Mouse (Mus musculus): Measurements from ENCODE around the gene Chrm4. TPM values are rescaled to one million over a fixed set of nuclear protein-coding genes. Genes with fewer than 3 reads are reported as not detected.

The Chrm4 gene
- polyA plus RNA-seq, 1 experiment from 2014 or later, result 0.31 TPM

- Histone ChIP-seq H3K4me1 (peaks cover 44% of the 10 kb centered on the region), H3K27me3 (no peaks in the 10 kb centered on the region), H3K9ac (peak overlapping the region; percentile 36; the same call in 1 of the 2 replicates), H3K4me2 (peak overlapping the region; percentile 41), H3K9me3 (no peaks in the 10 kb centered on the region), H3K36me3 (replicated peaks) (no peaks in the 10 kb centered on the region), H3K4me3 (replicated peaks) (no peak overlapping the region), H3K27ac (peak overlapping the region; percentile 83)
- 74% methylated on average over 17 of the region's 17 CpGs for WGBS
- ATAC-seq (ENCODE audit: low FRiP score), result peak; percentile 21; the same call in 1 of the 2 replicates
These were observed 22.6 kb downstream of the Chrm4 start for GRCm38 (mm10) chr2:91949411-91950274.

- H3K9ac ChIP-seq, result peak overlapping the region; percentile 36; the same call in 1 of the 2 replicates
- H3K4me3 ChIP-seq (replicated peaks), result no peak overlapping the region
- peak overlapping the region; percentile 41 for H3K4me2 ChIP-seq
- WGBS, result 16% methylated on average over 15 of the region's 15 CpGs
- no peaks in the 10 kb centered on the region for H3K36me3 ChIP-seq (replicated peaks)
- ATAC-seq (ENCODE audit: low FRiP score), result peak; percentile 48
- no peaks in the 10 kb centered on the region for H3K9me3 ChIP-seq
- peaks cover 43% of the 10 kb centered on the region for H3K4me1 ChIP-seq
- peak overlapping the region; percentile 83 for H3K27ac ChIP-seq
- H3K27me3 ChIP-seq, result no peaks in the 10 kb centered on the region
These were observed 23.4 kb downstream of the Chrm4 start for GRCm38 (mm10) chr2:91950275-91951085.

- Histone ChIP-seq H3K4me2 (no peak overlapping the region), H3K36me3 (replicated peaks) (no peaks in the 10 kb centered on the region), H3K4me3 (replicated peaks) (no peak overlapping the region), H3K9ac (no peak overlapping the region), H3K27ac (no peak overlapping the region), H3K27me3 (no peaks in the 10 kb centered on the region), H3K4me1 (peaks cover 32% of the 10 kb centered on the region), H3K9me3 (no peaks in the 10 kb centered on the region)
- ATAC-seq (ENCODE audit: low FRiP score), result no peak
- 30% methylated on average over 5 of the region's 5 CpGs for WGBS
These were observed 26.8 kb downstream of the Chrm4 start for GRCm38 (mm10) chr2:91953825-91954224.

GRCm38 (mm10) chr2:91955121-91955591 is 28.1 kb downstream of the Chrm4 start:
- no peak for ATAC-seq (ENCODE audit: low FRiP score)
- 91% methylated on average over 4 of the region's 4 CpGs for WGBS
- Histone ChIP-seq H3K27ac (no peak overlapping the region), H3K9ac (no peak overlapping the region), H3K4me1 (peaks cover 32% of the 10 kb centered on the region), H3K4me3 (replicated peaks) (no peak overlapping the region), H3K9me3 (no peaks in the 10 kb centered on the region), H3K4me2 (no peak overlapping the region), H3K27me3 (no peaks in the 10 kb centered on the region), H3K36me3 (replicated peaks) (no peaks in the 10 kb centered on the region)

GRCm38 (mm10) chr2:91955875-91956274 is 28.8 kb downstream of the Chrm4 start:
- no peak overlapping the region for H3K4me3 ChIP-seq (replicated peaks)
- no peaks in the 10 kb centered on the region for H3K36me3 ChIP-seq (replicated peaks)
- H3K27ac ChIP-seq, result no peak overlapping the region
- no peak overlapping the region for H3K4me2 ChIP-seq
- H3K9ac ChIP-seq, result no peak overlapping the region
- no peak for ATAC-seq (ENCODE audit: low FRiP score)
- H3K27me3 ChIP-seq, result no peaks in the 10 kb centered on the region
- H3K9me3 ChIP-seq, result no peaks in the 10 kb centered on the region
- 85% methylated on average over 6 of the region's 6 CpGs for WGBS
- H3K4me1 ChIP-seq, result peaks cover 25% of the 10 kb centered on the region

GRCm38 (mm10) chr2:91957096-91957495 is 30.0 kb downstream of the Chrm4 start:
- Histone ChIP-seq H3K27me3 (no peaks in the 10 kb centered on the region), H3K9me3 (no peaks in the 10 kb centered on the region), H3K27ac (peak overlapping the region; percentile 68), H3K4me2 (no peak overlapping the region), H3K9ac (0 out of 2 replicates have a peak overlapping the region, but pooled peaks have one; percentile 21), H3K4me3 (replicated peaks) (no peak overlapping the region), H3K4me1 (peaks cover 30% of the 10 kb centered on the region), H3K36me3 (replicated peaks) (no peaks in the 10 kb centered on the region)
- peak; percentile 66 for ATAC-seq (ENCODE audit: low FRiP score)
- WGBS, result 49% methylated on average over 4 of the region's 4 CpGs

- H3K36me3 ChIP-seq (replicated peaks), result no peaks in the 10 kb centered on the region
- H3K9ac ChIP-seq, result peak overlapping the region; percentile 18; the same call in 1 of the 2 replicates
- H3K4me1 ChIP-seq, result peaks cover 38% of the 10 kb centered on the region
- no peak overlapping the region for H3K4me3 ChIP-seq (replicated peaks)
- H3K9me3 ChIP-seq, result no peaks in the 10 kb centered on the region
- no peaks in the 10 kb centered on the region for H3K27me3 ChIP-seq
- ATAC-seq (ENCODE audit: low FRiP score), result no peak
- no peak overlapping the region for H3K27ac ChIP-seq
- no peak overlapping the region for H3K4me2 ChIP-seq
- WGBS, result 87% methylated on average over 8 of the region's 8 CpGs
These were observed 31.0 kb downstream of the Chrm4 start for GRCm38 (mm10) chr2:91958049-91958448.

- Histone ChIP-seq H3K9ac (no peak overlapping the region), H3K36me3 (replicated peaks) (no peaks in the 10 kb centered on the region), H3K27ac (no peak overlapping the region), H3K4me1 (peaks cover 38% of the 10 kb centered on the region), H3K4me3 (replicated peaks) (no peak overlapping the region), H3K9me3 (no peaks in the 10 kb centered on the region), H3K4me2 (no peak overlapping the region), H3K27me3 (no peaks in the 10 kb centered on the region)
- 50% methylated on average over 10 of the region's 10 CpGs for WGBS
- no peak for ATAC-seq (ENCODE audit: low FRiP score)
These were observed 31.8 kb downstream of the Chrm4 start for GRCm38 (mm10) chr2:91958701-91959457.

- H3K4me1 ChIP-seq, result peaks cover 38% of the 10 kb centered on the region
- H3K4me3 ChIP-seq (replicated peaks), result no peak overlapping the region
- H3K9ac ChIP-seq, result no peak overlapping the region
- H3K9me3 ChIP-seq, result no peaks in the 10 kb centered on the region
- peaks cover 5% of the 10 kb centered on the region for H3K27me3 ChIP-seq
- H3K27ac ChIP-seq, result no peak overlapping the region
- H3K4me2 ChIP-seq, result no peak overlapping the region
- WGBS, result 83% methylated on average over 11 of the region's 11 CpGs
- no peak for ATAC-seq (ENCODE audit: low FRiP score)
- no peaks in the 10 kb centered on the region for H3K36me3 ChIP-seq (replicated peaks)
These were observed 32.7 kb downstream of the Chrm4 start for GRCm38 (mm10) chr2:91959544-91960410.

GRCm38 (mm10) chr2:91960459-91960858 is 33.4 kb downstream of the Chrm4 start:
- ATAC-seq (ENCODE audit: low FRiP score), result no peak
- H3K27ac ChIP-seq, result no peak overlapping the region
- no peak overlapping the region for H3K9ac ChIP-seq
- no peak overlapping the region for H3K4me3 ChIP-seq (replicated peaks)
- WGBS, result 89% methylated on average over 5 of the region's 5 CpGs
- no peaks in the 10 kb centered on the region for H3K9me3 ChIP-seq
- peaks cover 38% of the 10 kb centered on the region for H3K4me1 ChIP-seq
- peaks cover 12% of the 10 kb centered on the region for H3K27me3 ChIP-seq
- H3K4me2 ChIP-seq, result no peak overlapping the region
- no peaks in the 10 kb centered on the region for H3K36me3 ChIP-seq (replicated peaks)

All from forebrain, embryonic 12.5 days (tissue).